Mouse (Mus musculus): ENCODE data around the gene Carmil3.

The Carmil3 gene

GRCm38 (mm10) chr14:55550191-55550590 lies 59.7 kb downstream of the Carmil3 start:
- DNase-seq = no peak

GRCm38 (mm10) chr14:55551347-55551746 lies 60.9 kb downstream of the Carmil3 start:
- DNase-seq = no peak

- no peak for DNase-seq
Measured at GRCm38 (mm10) chr14:55551794-55552193, 61.3 kb downstream of the Carmil3 start.

- DNase-seq = no peak
Measured at GRCm38 (mm10) chr14:55554635-55555034, 64.2 kb downstream of the Carmil3 start.

GRCm38 (mm10) chr14:55555788-55556187 lies 65.3 kb downstream of the Carmil3 start:
- DNase-seq = no peak

GRCm38 (mm10) chr14:55557003-55557402 lies 66.6 kb downstream of the Carmil3 start:
- peak; percentile 71 for DNase-seq

GRCm38 (mm10) chr14:55557587-55557986 lies 67.1 kb downstream of the Carmil3 start:
- no peak for DNase-seq
